Mouse (Mus musculus) liver, embryonic 16.5 days (tissue): ENCODE measurements around the gene Ahcyl2. TPM values are rescaled to one million over a fixed set of nuclear protein-coding genes. Genes with fewer than 3 reads are reported as not detected.

Experiments used
- ATAC-seq: fragments of 200-750 bp; cut with Nextera tagmentation; 2 replicates; pipeline ENCODE4 v1.8.0; 2017; ENCODE audit warnings: low read depth, mild to moderate bottlenecking, moderate number of reproducible peaks, moderate library complexity
- H3K27ac ChIP-seq: fragments of 300-500 bp; sonication (generic); 2 replicates; pipeline ENCODE4 v1.5.1; 2014; ENCODE audit warnings: mild to moderate bottlenecking, low read length
- H3K27me3 ChIP-seq: fragments of 300-500 bp; sonication (generic); 2 replicates; pipeline ENCODE4 v1.6.1; 2014; ENCODE audit warnings: low read depth, low read length, mixed read lengths; ENCODE audit not compliant: control insufficient read depth, insufficient read depth
- H3K36me3 ChIP-seq: fragments of 300-500 bp; sonication (generic); 2 replicates; pipeline ENCODE4 v1.6.1; 2014; ENCODE audit warnings: mild to moderate bottlenecking; ENCODE audit not compliant: control insufficient read depth, insufficient read depth
- H3K4me1 ChIP-seq: fragments of 300-500 bp; sonication (generic); 2 replicates; pipeline ENCODE4 v1.6.1; 2014; ENCODE audit warnings: low read depth, low read length, mixed read lengths; ENCODE audit not compliant: control insufficient read depth
- H3K4me2 ChIP-seq: fragments of 300-500 bp; sonication (generic); 2 replicates; pipeline ENCODE4 v1.6.1; 2014; ENCODE audit warnings: low read depth, low read length, mixed read lengths
- H3K4me3 ChIP-seq: fragments of 300-500 bp; sonication (generic); 2 replicates; pipeline ENCODE4 v1.5.1; 2014; ENCODE audit warnings: low read depth, mild to moderate bottlenecking, low read length
- H3K9ac ChIP-seq: fragments of 300-500 bp; sonication (generic); 2 replicates; pipeline ENCODE4 v1.6.1; 2014; ENCODE audit warnings: low read depth, low read length
- H3K9me3 ChIP-seq: fragments of 300-500 bp; sonication (generic); replicated peaks from 2 replicates; pipeline ENCODE4 v1.6.1; 2016; ENCODE audit warnings: low read length; ENCODE audit not compliant: control insufficient read depth
- WGBS: fragments of 180-500 bp; shearing (Covaris S2); extraction: QIAGEN DNeasy Blood & Tissue Kit; methylation state at CpG from one replicate; pipeline ENCODE4 v1.1.7; 2014; ENCODE audit not compliant: insufficient replicate concordance; 5-methylcytosine and 5-hydroxymethylcytosine counted together
- polyA plus RNA-seq: library from polyadenylated mRNA; unstranded; fragments of >200 nt; fragmentation: Nextera tagmentation; extraction: Ambion mirVana; gene quantifications from 2 replicates; pipeline ENCODE4 v1.2.1, GENCODE M21; 2015

Gene Ahcyl2
- 3.9 and 4.4 TPM in 2 replicates for polyA plus RNA-seq

GRCm38 (mm10) chr6:29767813-29768660, at the start of gene Ahcyl2:
Ahcyl2 (plus strand) TSS chr6:29768011.
- H3K4me1 ChIP-seq, result peaks cover 6% of the 10 kb centered on the region
- peak; percentile 96 for ATAC-seq
- no peaks in the 10 kb centered on the region for H3K36me3 ChIP-seq
- H3K4me2 ChIP-seq, result peak within 1 kb of the TSS; percentile 99
- peak within 1 kb of the TSS; percentile 90 for H3K9ac ChIP-seq
- H3K4me3 ChIP-seq, result peak within 1 kb of the TSS; percentile 95
- H3K27me3 ChIP-seq, result no peaks in the 10 kb centered on the region
- no peaks in the 10 kb centered on the region for H3K9me3 ChIP-seq
- under 1% methylated on average over 49 of the region's 61 CpGs for WGBS
- peak within 1 kb of the TSS; percentile 81 for H3K27ac ChIP-seq

GRCm38 (mm10) chr6:29718894-29719329, 48.9 kb upstream of the Ahcyl2 start:
- H3K27me3 ChIP-seq, result no peaks in the 10 kb centered on the region
- WGBS, result 30% methylated on average over 15 of the region's 15 CpGs
- H3K4me2 ChIP-seq, result peak overlapping the region; percentile 10
- H3K36me3 ChIP-seq, result peaks cover 58% of the 10 kb centered on the region
- no peaks in the 10 kb centered on the region for H3K9me3 ChIP-seq
- no peak for ATAC-seq
- no peak overlapping the region for H3K9ac ChIP-seq
- no peak overlapping the region for H3K27ac ChIP-seq
- peak overlapping the region; percentile 9; the same call in 1 of the 2 replicates for H3K4me3 ChIP-seq
- H3K4me1 ChIP-seq, result peaks cover 2% of the 10 kb centered on the region

GRCm38 (mm10) chr6:29721890-29722289, 45.9 kb upstream of the Ahcyl2 start:
- Histone ChIP-seq H3K4me2 (no peak overlapping the region), H3K36me3 (peaks cover 34% of the 10 kb centered on the region), H3K9ac (no peak overlapping the region), H3K4me3 (no peak overlapping the region), H3K4me1 (peaks cover 2% of the 10 kb centered on the region), H3K27ac (no peak overlapping the region), H3K27me3 (no peaks in the 10 kb centered on the region), H3K9me3 (no peaks in the 10 kb centered on the region)
- WGBS, result 66% methylated on average over 2 of the region's 2 CpGs
- no peak for ATAC-seq

GRCm38 (mm10) chr6:29726576-29727200, 41.1 kb upstream of the Ahcyl2 start:
- WGBS, result 70% methylated on average over 1 of the region's 1 CpGs
- Histone ChIP-seq H3K4me3 (no peak overlapping the region), H3K4me2 (no peak overlapping the region), H3K27me3 (no peaks in the 10 kb centered on the region; the same call in 1 of the 2 replicates), H3K4me1 (no peaks in the 10 kb centered on the region), H3K9ac (no peak overlapping the region), H3K9me3 (no peaks in the 10 kb centered on the region), H3K36me3 (no peaks in the 10 kb centered on the region), H3K27ac (no peak overlapping the region)
- ATAC-seq, result no peak

- Histone ChIP-seq H3K4me2 (no peak overlapping the region), H3K27me3 (peaks cover 2% of the 10 kb centered on the region; the same call in 1 of the 2 replicates), H3K4me3 (no peak overlapping the region), H3K9me3 (no peaks in the 10 kb centered on the region), H3K4me1 (no peaks in the 10 kb centered on the region), H3K9ac (no peak overlapping the region), H3K27ac (no peak overlapping the region), H3K36me3 (no peaks in the 10 kb centered on the region)
- no peak for ATAC-seq
- WGBS, result 52% methylated on average over 3 of the region's 3 CpGs
Measured at GRCm38 (mm10) chr6:29728035-29728434, 39.8 kb upstream of the Ahcyl2 start.

- H3K9ac ChIP-seq, result no peak overlapping the region
- H3K4me1 ChIP-seq, result no peaks in the 10 kb centered on the region
- no peak for ATAC-seq
- H3K4me3 ChIP-seq, result no peak overlapping the region
- H3K36me3 ChIP-seq, result no peaks in the 10 kb centered on the region
- H3K4me2 ChIP-seq, result no peak overlapping the region
- peaks cover 8% of the 10 kb centered on the region for H3K27me3 ChIP-seq
- WGBS, result 47% methylated on average over 1 of the region's 1 CpGs
- H3K27ac ChIP-seq, result no peak overlapping the region
- no peaks in the 10 kb centered on the region for H3K9me3 ChIP-seq
Measured at GRCm38 (mm10) chr6:29729491-29729890, 38.3 kb upstream of the Ahcyl2 start.

- Histone ChIP-seq H3K27me3 (peaks cover 40% of the 10 kb centered on the region), H3K27ac (peak within 1 kb of the TSS; percentile 74)
- under 1% methylated on average over 23 of the region's 30 CpGs for WGBS
Measured at GRCm38 (mm10) chr6:29735336-29735688, 32.5 kb upstream of the Ahcyl2 start, which contains the start of gene Smo. Smo (plus strand) TSS chr6:29735503.

GRCm38 (mm10) chr6:29735689-29736451, 31.9 kb upstream of the Ahcyl2 start:
- peaks cover 40% of the 10 kb centered on the region for H3K27me3 ChIP-seq
- ATAC-seq, result peak; percentile 72
- under 1% methylated on average over 75 of the region's 75 CpGs for WGBS

More at GRCm38 (mm10) chr6:29735336-29735688, 32.5 kb upstream of the Ahcyl2 start, which contains the start of gene Smo:
- Histone ChIP-seq H3K4me1 (peaks cover 14% of the 10 kb centered on the region), H3K36me3 (no peaks in the 10 kb centered on the region), H3K9me3 (no peaks in the 10 kb centered on the region), H3K9ac (peak within 1 kb of the TSS; percentile 79), H3K4me2 (peak within 1 kb of the TSS; percentile 94), H3K4me3 (peak within 1 kb of the TSS; percentile 71)
- peak; percentile 79 for ATAC-seq

More at GRCm38 (mm10) chr6:29735689-29736451, 31.9 kb upstream of the Ahcyl2 start:
- H3K4me3 ChIP-seq, result peak overlapping the region; percentile 71
- H3K9ac ChIP-seq, result peak overlapping the region; percentile 79
- peak overlapping the region; percentile 94 for H3K4me2 ChIP-seq
- peaks cover 14% of the 10 kb centered on the region for H3K4me1 ChIP-seq
- no peaks in the 10 kb centered on the region for H3K36me3 ChIP-seq
- H3K9me3 ChIP-seq, result no peaks in the 10 kb centered on the region
- H3K27ac ChIP-seq, result peak overlapping the region; percentile 74
